Mouse (Mus musculus) MEL (cell line): ENCODE data around the gene Parp16.

ENCODE experiments used
- CHD2 ChIP-seq: IDR thresholded peaks from 2 replicates; pipeline ENCODE4 v1.6.1; 2011; ENCODE audit warnings: low read length, improper control_type of control experiment
- CTCF ChIP-seq, 3 experiments: IDR thresholded peaks in 2 of 3; conservative IDR thresholded peaks in 1 of 3; 2 replicates each; pipeline ENCODE4 v1.5.1; 2011 to 2012; ENCODE audit warnings: low read length in 3 of 3, low read depth in 2 of 3, mild to moderate bottlenecking in 2 of 3, improper control_type of control experiment in 1 of 3, inconsistent platforms in 1 of 3, mixed read lengths in 1 of 3, moderate library complexity in 1 of 3; ENCODE audit not compliant: control insufficient read depth in 1 of 3, insufficient read depth in 1 of 3, poor library complexity in 1 of 3, severe bottlenecking in 1 of 3
- EP300 ChIP-seq, 2 experiments: IDR thresholded peaks; 2 replicates each; pipeline ENCODE4 v1.6.1; 2011; ENCODE audit warnings: improper control_type of control experiment in 2 of 2, low read length in 2 of 2, low read depth in 1 of 2, mild to moderate bottlenecking in 1 of 2
- TAL1 ChIP-seq: IDR thresholded peaks from 2 replicates; pipeline ENCODE4 v1.6.1; 2012; ENCODE audit warnings: mild to moderate bottlenecking, inconsistent platforms, low read length, moderate library complexity, mixed read lengths
- UBTF ChIP-seq: IDR thresholded peaks from 2 replicates; pipeline ENCODE4 v1.6.1; 2012; ENCODE audit warnings: low read depth, mild to moderate bottlenecking, inconsistent platforms, low read length, improper control_type of control experiment, moderate library complexity, borderline replicate concordance; ENCODE audit not compliant: insufficient read depth

GRCm38 (mm10) chr9:65267742-65268515 is 72.8 kb downstream of the Parp16 start:
- TF ChIP-seq UBTF, result no peak
- TF ChIP-seq TAL1, result no peak
- TF ChIP-seq EP300 (IDR thresholded peaks at IDR 0.05; ENCODE audit: low read depth in 1 of 2, low read length in 2 of 2), result no peak
- TF ChIP-seq CTCF (IDR thresholded peaks at IDR 0.05 in 2 of 3, conservative IDR thresholded peaks at IDR 0.05 in 1 of 3; ENCODE audit: control insufficient read depth in 1 of 3, insufficient read depth in 1 of 3, low read depth in 2 of 3, low read length in 3 of 3, poor library complexity in 1 of 3, severe bottlenecking in 1 of 3), result no peak
- no peak for TF ChIP-seq CHD2
